Mouse (Mus musculus) midbrain, embryonic 16.5 days (tissue): Measurements from ENCODE around the gene Creb1. TPM values are rescaled to one million over a fixed set of nuclear protein-coding genes. Genes with fewer than 3 reads are reported as not detected.

Experiments
- ATAC-seq: fragments of 200-750 bp; cut with Nextera tagmentation; 2 replicates; pipeline ENCODE4 v1.8.0; 2017; ENCODE audit warnings: moderate TSS enrichment
- H3K27ac ChIP-seq: fragments of 300-500 bp; sonication (generic); 2 replicates; pipeline ENCODE4 v1.5.1; 2014; ENCODE audit warnings: mild to moderate bottlenecking, low read length, mixed read lengths
- H3K27me3 ChIP-seq: fragments of 300-500 bp; sonication (generic); 2 replicates; pipeline ENCODE4 v1.6.1; 2014; ENCODE audit warnings: low read depth, low read length, mixed read lengths; ENCODE audit not compliant: control insufficient read depth, insufficient read depth
- H3K36me3 ChIP-seq: fragments of 300-500 bp; sonication (generic); 2 replicates; pipeline ENCODE4 v1.6.1; 2014; ENCODE audit warnings: mild to moderate bottlenecking, low read length, moderate library complexity, mixed read lengths; ENCODE audit not compliant: control insufficient read depth, insufficient read depth
- H3K4me1 ChIP-seq: fragments of 300-500 bp; sonication (generic); 2 replicates; pipeline ENCODE4 v1.6.1; 2014; ENCODE audit warnings: mild to moderate bottlenecking, low read length, mixed read lengths; ENCODE audit not compliant: control insufficient read depth, insufficient read depth
- H3K4me2 ChIP-seq: fragments of 300-500 bp; sonication (generic); 2 replicates; pipeline ENCODE4 v1.6.1; 2014; ENCODE audit warnings: mild to moderate bottlenecking, low read length, mixed read lengths
- H3K4me3 ChIP-seq: fragments of 300-500 bp; sonication (generic); 2 replicates; pipeline ENCODE4 v1.5.1; 2014; ENCODE audit warnings: low read depth, mild to moderate bottlenecking, low read length, moderate library complexity, mixed read lengths
- H3K9ac ChIP-seq: fragments of 300-500 bp; sonication (generic); 2 replicates; pipeline ENCODE4 v1.6.1; 2014; ENCODE audit warnings: low read depth, low read length, mixed read lengths
- H3K9me3 ChIP-seq: fragments of 300-500 bp; sonication (generic); replicated peaks from 2 replicates; pipeline ENCODE4 v1.6.1; 2014; ENCODE audit warnings: mild to moderate bottlenecking, low read length, mixed read lengths; ENCODE audit not compliant: control insufficient read depth, poor library complexity, severe bottlenecking
- WGBS: fragments of 180-500 bp; shearing (Covaris S2); extraction: QIAGEN DNeasy Blood & Tissue Kit; methylation state at CpG from one replicate; pipeline ENCODE4 v1.1.7; 2014; 5-methylcytosine and 5-hydroxymethylcytosine counted together
- polyA plus RNA-seq: library from polyadenylated mRNA; unstranded; fragments of >200 nt; fragmentation: Nextera tagmentation; extraction: Ambion mirVana; gene quantifications from 2 replicates; pipeline ENCODE4 v1.2.1, GENCODE M21; 2015

Gene Creb1
- polyA plus RNA-seq, 1 experiment from 2014 or later, result 35.0 TPM

GRCm38 (mm10) chr1:64518480-64518879 is 14.0 kb upstream of the Creb1 start:
- H3K36me3 ChIP-seq, result no peaks in the 10 kb centered on the region
- 79% methylated on average over 3 of the region's 3 CpGs for WGBS
- no peak overlapping the region for H3K4me2 ChIP-seq
- H3K4me3 ChIP-seq, result no peak overlapping the region
- no peaks in the 10 kb centered on the region for H3K27me3 ChIP-seq
- no peak overlapping the region for H3K9ac ChIP-seq
- ATAC-seq, result no peak
- no peaks in the 10 kb centered on the region for H3K9me3 ChIP-seq
- no peak overlapping the region for H3K27ac ChIP-seq
- no peaks in the 10 kb centered on the region for H3K4me1 ChIP-seq

- WGBS, result 85% methylated on average over 1 of the region's 1 CpGs
- Histone ChIP-seq H3K4me3 (no peak overlapping the region), H3K9ac (no peak overlapping the region), H3K36me3 (no peaks in the 10 kb centered on the region), H3K27me3 (no peaks in the 10 kb centered on the region), H3K4me2 (no peak overlapping the region), H3K4me1 (no peaks in the 10 kb centered on the region), H3K9me3 (no peaks in the 10 kb centered on the region), H3K27ac (no peak overlapping the region)
- no peak for ATAC-seq
Measured at GRCm38 (mm10) chr1:64519345-64519744, 13.1 kb upstream of the Creb1 start.

GRCm38 (mm10) chr1:64519901-64520300 is 12.5 kb upstream of the Creb1 start:
- Histone ChIP-seq H3K9ac (no peak overlapping the region), H3K27me3 (no peaks in the 10 kb centered on the region), H3K4me1 (no peaks in the 10 kb centered on the region), H3K9me3 (no peaks in the 10 kb centered on the region), H3K36me3 (no peaks in the 10 kb centered on the region), H3K4me2 (no peak overlapping the region), H3K4me3 (no peak overlapping the region), H3K27ac (no peak overlapping the region)
- WGBS, result 86% methylated on average over 1 of the region's 1 CpGs
- no peak for ATAC-seq

GRCm38 (mm10) chr1:64521734-64522133 is 10.7 kb upstream of the Creb1 start:
- Histone ChIP-seq H3K4me3 (no peak overlapping the region), H3K27ac (no peak overlapping the region), H3K9me3 (no peaks in the 10 kb centered on the region), H3K9ac (no peak overlapping the region), H3K4me1 (no peaks in the 10 kb centered on the region), H3K4me2 (no peak overlapping the region), H3K36me3 (no peaks in the 10 kb centered on the region), H3K27me3 (no peaks in the 10 kb centered on the region)
- ATAC-seq, result no peak
- 81% methylated on average over 3 of the region's 3 CpGs for WGBS

GRCm38 (mm10) chr1:64522637-64523036 is 9.8 kb upstream of the Creb1 start:
- H3K4me3 ChIP-seq, result no peak overlapping the region
- no peak overlapping the region for H3K4me2 ChIP-seq
- H3K36me3 ChIP-seq, result no peaks in the 10 kb centered on the region
- no peak overlapping the region for H3K27ac ChIP-seq
- H3K4me1 ChIP-seq, result no peaks in the 10 kb centered on the region
- no peaks in the 10 kb centered on the region for H3K9me3 ChIP-seq
- no peaks in the 10 kb centered on the region for H3K27me3 ChIP-seq
- whole genome bisulfite sequencing, result 93% methylated on average over 6 of the region's 6 CpGs
- H3K9ac ChIP-seq, result no peak overlapping the region
- ATAC-seq, result no peak

- Histone ChIP-seq H3K9ac (no peak overlapping the region), H3K4me2 (no peak overlapping the region), H3K4me3 (no peak overlapping the region), H3K27ac (no peak overlapping the region), H3K36me3 (no peaks in the 10 kb centered on the region), H3K4me1 (no peaks in the 10 kb centered on the region), H3K9me3 (no peaks in the 10 kb centered on the region), H3K27me3 (no peaks in the 10 kb centered on the region)
- 85% methylated on average over 1 of the region's 1 CpGs for WGBS
- ATAC-seq, result no peak
Measured at GRCm38 (mm10) chr1:64523117-64523516, 9.3 kb upstream of the Creb1 start.

GRCm38 (mm10) chr1:64524661-64525060 is 7.8 kb upstream of the Creb1 start:
- Histone ChIP-seq H3K36me3 (no peaks in the 10 kb centered on the region), H3K9ac (no peak overlapping the region), H3K4me1 (no peaks in the 10 kb centered on the region), H3K9me3 (no peaks in the 10 kb centered on the region), H3K27me3 (no peaks in the 10 kb centered on the region), H3K4me2 (no peak overlapping the region), H3K27ac (no peak overlapping the region), H3K4me3 (no peak overlapping the region)
- no peak for ATAC-seq
- 89% methylated on average over 2 of the region's 2 CpGs for WGBS

- Histone ChIP-seq H3K9ac (no peak overlapping the region), H3K9me3 (no peaks in the 10 kb centered on the region), H3K27ac (no peak overlapping the region), H3K4me2 (no peak overlapping the region), H3K4me1 (peaks cover 7% of the 10 kb centered on the region; the same call in 1 of the 2 replicates), H3K27me3 (no peaks in the 10 kb centered on the region), H3K4me3 (no peak overlapping the region), H3K36me3 (no peaks in the 10 kb centered on the region)
- no peak for ATAC-seq
Measured at GRCm38 (mm10) chr1:64527626-64528025, 4.8 kb upstream of the Creb1 start.

- no peak overlapping the region for H3K27ac ChIP-seq
- whole genome bisulfite sequencing, result 92% methylated on average over 5 of the region's 5 CpGs
- no peaks in the 10 kb centered on the region for H3K9me3 ChIP-seq
- no peak for ATAC-seq
- no peak overlapping the region for H3K4me3 ChIP-seq
- H3K4me1 ChIP-seq, result peaks cover 14% of the 10 kb centered on the region
- no peak overlapping the region for H3K4me2 ChIP-seq
- no peak overlapping the region for H3K9ac ChIP-seq
- no peaks in the 10 kb centered on the region for H3K27me3 ChIP-seq
- H3K36me3 ChIP-seq, result no peaks in the 10 kb centered on the region
Measured at GRCm38 (mm10) chr1:64529781-64530315, 2.6 kb upstream of the Creb1 start.
